Mouse (Mus musculus): ENCODE results near the gene Srp68.

Gene Srp68

GRCm38 (mm10) chr11:116209257-116209656, 64.8 kb downstream of the Srp68 start:
- DNase-seq (ENCODE audit: low read depth, low spot score), result no peak

GRCm38 (mm10) chr11:116208660-116209059, 65.4 kb downstream of the Srp68 start:
- no peak for DNase-seq (ENCODE audit: low read depth, low spot score)

- DNase-seq (ENCODE audit: low read depth, low spot score), result no peak
Measured at GRCm38 (mm10) chr11:116206678-116207077, 67.3 kb downstream of the Srp68 start.

GRCm38 (mm10) chr11:116203150-116203549, 70.9 kb downstream of the Srp68 start:
- no peak for DNase-seq (ENCODE audit: low read depth, low spot score)

- DNase-seq (ENCODE audit: low read depth, low spot score), result no peak
Measured at GRCm38 (mm10) chr11:116201151-116201550, 72.9 kb downstream of the Srp68 start.

GRCm38 (mm10) chr11:116198639-116199531, 75.1 kb downstream of the Srp68 start, which contains the start of the genes Ten1 and Acox1:
TSS of gene Ten1 (plus strand) at chr11:116198855.
TSS of gene Acox1 (minus strand) at chr11:116199045.
- DNase-seq (ENCODE audit: low read depth, low spot score), result peak; percentile 95

GRCm38 (mm10) chr11:116198132-116198531, 75.9 kb downstream of the Srp68 start:
- no peak for DNase-seq (ENCODE audit: low read depth, low spot score)

GRCm38 (mm10) chr11:116197584-116197906, 76.5 kb downstream of the Srp68 start:
- no peak for DNase-seq (ENCODE audit: low read depth, low spot score)

GRCm38 (mm10) chr11:116196866-116197583, 77.0 kb downstream of the Srp68 start:
- DNase-seq (ENCODE audit: low read depth, low spot score), result no peak

- no peak for DNase-seq (ENCODE audit: low read depth, low spot score)
Measured at GRCm38 (mm10) chr11:116196336-116196735, 77.7 kb downstream of the Srp68 start.

- DNase-seq (ENCODE audit: low read depth, low spot score), result peak; percentile 33
Measured at GRCm38 (mm10) chr11:116195252-116195651, 78.8 kb downstream of the Srp68 start.

Data from CD4-positive, CD25-positive, alpha-beta regulatory T cell, adult 2 months (primary cell).